Mouse (Mus musculus): ENCODE results near the gene 4931440F15Rik.

DNA sequence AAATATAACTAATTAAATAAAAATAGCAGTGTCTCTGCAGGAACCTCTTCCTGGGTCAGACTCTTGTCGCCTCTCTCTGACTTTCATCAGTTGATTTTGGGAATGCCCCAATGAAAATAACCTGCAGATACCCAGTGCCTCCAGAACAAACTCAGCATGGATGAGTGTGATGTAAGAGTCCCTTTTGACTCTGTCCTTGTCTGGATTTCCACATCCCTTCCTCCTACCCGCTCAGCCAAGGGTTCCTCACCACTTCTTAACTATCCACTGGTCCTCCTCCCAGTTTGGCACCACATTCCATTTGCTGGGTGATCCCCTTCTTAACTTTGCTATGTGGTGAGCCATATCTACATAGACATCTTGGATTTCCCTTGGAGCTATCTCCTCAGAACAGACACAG is 34.7 kb downstream of the 4931440F15Rik start:
- no peak for TF ChIP-seq CTCF (IDR thresholded peaks at IDR 0.05; ENCODE audit: borderline replicate concordance, insufficient read depth, low read length)
- TF ChIP-seq POLR2A (IDR thresholded peaks at IDR 0.05; ENCODE audit: low read depth, low read length): no peak
